Mouse (Mus musculus): ENCODE measurements at regions not wholly inside any gene's neighbourhood (a gene's known extent, or its start where the extent isn't known, plus 50 kb on each side); places are given as distances from the start of the nearest gene placed in this dataset.

DNA sequence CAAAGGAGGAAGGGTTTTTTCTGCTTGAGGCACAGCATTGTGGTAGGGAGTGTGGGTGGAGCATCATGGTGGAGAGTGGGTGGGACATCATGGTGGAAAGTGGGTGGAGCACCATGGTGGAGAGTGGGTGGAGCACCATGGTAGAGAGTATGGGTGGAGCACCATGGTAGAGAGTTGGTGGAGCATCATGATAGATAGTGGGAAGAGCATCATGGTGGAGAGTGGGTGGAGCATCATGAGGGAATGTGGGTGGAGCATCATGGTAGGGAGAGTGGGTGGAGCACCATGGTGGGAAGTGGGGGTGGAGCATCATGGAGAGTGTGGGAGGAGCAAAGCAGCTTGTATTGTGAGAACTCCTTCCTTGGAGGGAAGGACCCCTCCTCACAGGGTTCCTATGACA, 52.8 kb upstream of the Eln start:
- H3K4me3 ChIP-seq = no peak overlapping the region
- intact Hi-C loops (cut with DNase I) = no loop called here
- TF ChIP-seq CTCF (IDR thresholded peaks at IDR 0.05) = no peak
- H3K27ac ChIP-seq = no peak overlapping the region
- no peak for DNase-seq (ENCODE audit: extremely low spot score in 1 of 2, low spot score in 2 of 2)

DNA sequence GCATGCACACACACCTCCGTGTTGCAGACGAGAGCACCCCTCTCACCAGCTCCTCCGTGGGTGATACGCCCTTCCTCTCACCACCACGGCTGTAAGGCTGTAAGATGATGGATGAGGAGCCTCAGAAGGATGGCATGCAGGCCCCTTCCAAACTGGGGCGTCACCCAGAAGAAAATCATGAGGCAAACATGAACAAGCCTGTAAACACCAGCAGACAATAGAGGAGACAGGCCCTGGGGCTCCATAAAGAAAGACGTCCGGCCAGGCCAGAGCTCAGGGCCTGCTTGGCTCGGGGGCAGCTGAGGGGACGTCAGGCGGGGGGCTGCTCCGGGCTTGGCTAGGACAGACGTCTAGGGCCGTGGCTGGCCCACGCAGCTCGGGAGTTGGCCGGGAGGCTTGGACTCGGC, 50.6 kb upstream of the Eln start:
- no peak overlapping the region for H3K4me3 ChIP-seq
- no peak overlapping the region for H3K27ac ChIP-seq
- no peak for TF ChIP-seq CTCF (IDR thresholded peaks at IDR 0.05)
- intact Hi-C loops (cut with DNase I) = no loop called here
- no peak for DNase-seq (ENCODE audit: extremely low spot score in 1 of 2, low spot score in 2 of 2)
